Mouse (Mus musculus) embryonic fibroblast, embryonic 13.5 days (primary cell): ENCODE data around the gene Dnah7b.

Source experiments
- CTCF ChIP-seq: IDR thresholded peaks from 2 replicates; pipeline ENCODE4 v1.5.1; 2011; ENCODE audit warnings: mild to moderate bottlenecking, control low read depth, low read length, moderate library complexity, borderline replicate concordance; ENCODE audit not compliant: insufficient read depth
- POLR2A ChIP-seq: IDR thresholded peaks from 2 replicates; pipeline ENCODE4 v1.6.1; 2011; ENCODE audit warnings: low read depth, mild to moderate bottlenecking, control low read depth, low read length, moderate library complexity

DNA sequence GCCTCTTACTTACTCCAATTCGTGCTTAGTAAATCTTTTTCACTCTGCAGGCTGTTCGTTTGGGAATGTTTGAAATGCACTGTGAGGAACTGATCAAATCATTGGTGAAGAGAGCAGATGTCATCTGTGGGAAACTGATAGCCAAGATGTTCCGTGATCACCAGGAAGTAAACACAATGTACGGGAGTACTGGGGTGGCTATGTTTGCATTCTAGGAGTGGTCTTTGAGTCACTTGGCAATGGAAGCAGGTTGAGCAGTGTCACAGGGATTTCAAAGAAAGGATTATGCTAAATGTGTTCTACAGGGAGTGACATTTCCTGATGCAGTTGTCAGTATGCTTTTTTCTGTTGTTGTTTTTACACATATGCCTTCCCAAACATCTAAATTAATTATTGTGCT lies 61.9 kb downstream of the Dnah7b start:
- TF ChIP-seq CTCF (no peak), POLR2A (no peak)
